ENCODE assay signal across 7 mouse cellular contexts in the genomic region with DNA sequence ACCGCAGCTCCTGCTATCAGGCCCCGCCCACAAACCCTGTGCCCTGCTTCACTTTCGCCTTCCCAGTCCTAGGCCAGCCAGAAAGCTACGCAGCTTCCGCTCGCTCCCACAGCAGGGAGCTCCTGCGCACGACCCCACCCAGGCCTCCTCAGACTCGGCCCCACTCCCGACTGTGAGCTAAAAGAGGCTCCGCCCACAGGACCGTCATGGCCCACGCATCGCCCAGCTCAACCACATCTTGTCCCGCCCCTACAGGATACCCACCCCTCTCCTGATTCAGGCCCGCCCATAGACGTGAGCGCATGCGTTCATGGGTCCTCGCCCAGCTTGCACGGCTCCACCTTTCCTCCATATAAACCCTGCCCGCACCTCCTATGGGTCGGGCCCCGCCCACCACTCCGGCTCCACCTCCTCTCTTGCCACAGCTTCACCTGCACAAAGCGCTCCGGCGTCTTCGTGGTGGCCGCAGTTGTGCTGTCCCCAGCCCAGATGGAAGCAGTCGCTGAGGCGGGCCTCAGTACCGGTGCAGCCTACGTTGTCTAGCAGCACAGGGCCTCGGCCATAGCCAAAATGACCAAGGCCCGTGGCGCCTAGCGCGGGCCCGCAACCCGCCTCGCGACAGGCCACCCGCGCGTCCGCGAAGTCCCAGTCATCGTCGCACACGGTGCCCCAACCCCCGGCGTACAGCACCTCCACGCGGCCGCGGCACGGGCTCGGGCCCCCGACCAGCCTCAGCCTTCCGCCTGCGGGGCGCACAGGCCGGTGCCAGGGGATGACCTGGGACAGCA. TPM values are rescaled to one million over a fixed set of nuclear protein-coding genes. Genes with fewer than 3 reads are reported as not detected.
DNase-seq lines count a peak whose midpoint lies in the region; ATAC-seq lines count a peak whose summit lies in the region.

No protein-coding gene starts in this region.

- H3K27ac ChIP-seq in embryonic facial prominence, embryonic 11.5 days (replicated peaks; ENCODE audit: low read depth, low read length): peak overlapping the region; percentile 84
- H3K27ac ChIP-seq in limb, embryonic 10.5 days: peak overlapping the region; percentile 98
- H3K27ac ChIP-seq in midbrain, embryonic 13.5 days: peak overlapping the region; percentile 97

- H3K36me3 ChIP-seq in embryonic facial prominence, embryonic 11.5 days (replicated peaks; ENCODE audit: control insufficient read depth, insufficient read depth, low read depth, low read length): no peaks in the 10 kb centered on the region
- no peaks in the 10 kb centered on the region for H3K36me3 ChIP-seq in limb, embryonic 10.5 days
- H3K36me3 ChIP-seq in midbrain, embryonic 13.5 days: no peaks in the 10 kb centered on the region

- DNase-seq in adrenal gland, postnatal 14 days: peak; percentile 99
- peak; percentile 99 for DNase-seq in embryonic facial prominence, embryonic 11.5 days (ENCODE audit: low spot score)
- DNase-seq in kidney, adult 11 months: peak; percentile 100
- peak; percentile 96 for DNase-seq in limb, embryonic 10.5 days (ENCODE audit: low spot score)
- peak; percentile 95 for DNase-seq in spleen, adult 12 weeks (ENCODE audit: low spot score)

- H3K27me3 ChIP-seq in embryonic facial prominence, embryonic 11.5 days (ENCODE audit: control insufficient read depth, insufficient read depth, low read length): no peaks in the 10 kb centered on the region; the same call in 1 of the 2 replicates
- H3K27me3 ChIP-seq in limb, embryonic 10.5 days (ENCODE audit: low read depth, poor library complexity, severe bottlenecking): peaks cover 20% of the 10 kb centered on the region
- no peaks in the 10 kb centered on the region; the same call in 1 of the 2 replicates for H3K27me3 ChIP-seq in midbrain, embryonic 13.5 days

- H3K4me3 ChIP-seq in embryonic facial prominence, embryonic 11.5 days (ENCODE audit: low read depth, low read length): peak overlapping the region; percentile 66
- peak overlapping the region; percentile 78 for H3K4me3 ChIP-seq in limb, embryonic 10.5 days
- H3K4me3 ChIP-seq in midbrain, embryonic 13.5 days (replicated peaks): peak overlapping the region; percentile 54

- H3K9me3 ChIP-seq in embryonic facial prominence, embryonic 11.5 days (replicated peaks; ENCODE audit: control insufficient read depth, low read length): no peaks in the 10 kb centered on the region
- no peaks in the 10 kb centered on the region for H3K9me3 ChIP-seq in limb, embryonic 10.5 days (replicated peaks)
- no peaks in the 10 kb centered on the region for H3K9me3 ChIP-seq in midbrain, embryonic 13.5 days

- H3K4me1 ChIP-seq in embryonic facial prominence, embryonic 11.5 days (ENCODE audit: control insufficient read depth, insufficient read depth, low read length): peaks cover 3% of the 10 kb centered on the region; the same call in 1 of the 2 replicates
- peaks cover 31% of the 10 kb centered on the region for H3K4me1 ChIP-seq in limb, embryonic 10.5 days
- H3K4me1 ChIP-seq in midbrain, embryonic 13.5 days (replicated peaks): peaks cover 19% of the 10 kb centered on the region

- peak; percentile 96 for ATAC-seq in embryonic facial prominence, embryonic 11.5 days (replicated peaks; ENCODE audit: insufficient number of reproducible peaks, low FRiP score, low TSS enrichment, low read depth)
- peak; percentile 83 for ATAC-seq in granulocyte monocyte progenitor cell, adult 5-6 weeks (replicated peaks; ENCODE audit: poor library complexity, severe bottlenecking)
- peak; percentile 97 for ATAC-seq in midbrain, embryonic 13.5 days

- under 1% methylated on average over 59 of the region's 64 CpGs for WGBS in embryonic facial prominence, embryonic 11.5 days
- WGBS in limb, embryonic 10.5 days: under 1% methylated on average over 63 of the region's 64 CpGs
- WGBS in midbrain, embryonic 13.5 days: under 1% methylated on average over 61 of the region's 64 CpGs

- peak overlapping the region; percentile 99 for H3K4me2 ChIP-seq in embryonic facial prominence, embryonic 11.5 days (ENCODE audit: low read depth, low read length)
- H3K4me2 ChIP-seq in midbrain, embryonic 13.5 days (replicated peaks): peak overlapping the region; percentile 83

- peak overlapping the region; percentile 93 for H3K9ac ChIP-seq in embryonic facial prominence, embryonic 11.5 days (replicated peaks; ENCODE audit: low read length)
- H3K9ac ChIP-seq in midbrain, embryonic 13.5 days (replicated peaks): peak overlapping the region; percentile 86

RNA-seq across cellular contexts. Expression of a gene that starts 11.6 kb away (rescaled TPM):
- total RNA-seq in adrenal gland, postnatal 14 days (2021): 2.1 and 3.1 TPM in 2 replicates
- 3.0 TPM in 2 replicates for polyA plus RNA-seq in embryonic facial prominence, embryonic 11.5 days (2014; fragmentation: Nextera tagmentation; extraction: Ambion mirVana)
- 1.8 and 5.0 TPM in 2 replicates for total RNA-seq in granulocyte monocyte progenitor cell, adult 5-6 weeks (2014; fragmentation: Nextera tagmentation)
- 0.90 TPM in 1 of 2 replicates, not detected in the other for total RNA-seq in granulocyte monocyte progenitor cell, adult 5-6 weeks (2017)
- 3.3 and 4.1 TPM in 2 replicates for polyA plus RNA-seq in limb, embryonic 10.5 days (2016; fragmentation: Nextera tagmentation; extraction: Ambion mirVana)
- 1.0 and 1.4 TPM in 2 replicates for polyA plus RNA-seq in midbrain, embryonic 13.5 days (2015; fragmentation: Nextera tagmentation; extraction: Ambion mirVana)

RNA-seq across cellular contexts. Expression of a gene that starts 17.2 kb away (rescaled TPM):
- total RNA-seq in adrenal gland, postnatal 14 days (2021): not detected in 2 replicates
- 0.21 TPM in 1 of 2 replicates, not detected in the other for polyA plus RNA-seq in embryonic facial prominence, embryonic 11.5 days (2014; fragmentation: Nextera tagmentation; extraction: Ambion mirVana)
- total RNA-seq in granulocyte monocyte progenitor cell, adult 5-6 weeks (2014; fragmentation: Nextera tagmentation): not detected in 2 replicates
- not detected in 2 replicates for total RNA-seq in granulocyte monocyte progenitor cell, adult 5-6 weeks (2017)
- not detected in 2 replicates for polyA plus RNA-seq in limb, embryonic 10.5 days (2016; fragmentation: Nextera tagmentation; extraction: Ambion mirVana)
- polyA plus RNA-seq in midbrain, embryonic 13.5 days (2015; fragmentation: Nextera tagmentation; extraction: Ambion mirVana): 0.24 TPM in 1 of 2 replicates, not detected in the other

RNA-seq across cellular contexts. Expression of a gene that starts 28.3 kb away (rescaled TPM):
- total RNA-seq in adrenal gland, postnatal 14 days (2021): 462 and 482 TPM in 2 replicates
- 132 and 133 TPM in 2 replicates for polyA plus RNA-seq in embryonic facial prominence, embryonic 11.5 days (2014; fragmentation: Nextera tagmentation; extraction: Ambion mirVana)
- 97.2 and 120 TPM in 2 replicates for total RNA-seq in granulocyte monocyte progenitor cell, adult 5-6 weeks (2014; fragmentation: Nextera tagmentation)
- total RNA-seq in granulocyte monocyte progenitor cell, adult 5-6 weeks (2017): 92.2 and 107 TPM in 2 replicates
- 197 and 203 TPM in 2 replicates for polyA plus RNA-seq in limb, embryonic 10.5 days (2016; fragmentation: Nextera tagmentation; extraction: Ambion mirVana)
- polyA plus RNA-seq in midbrain, embryonic 13.5 days (2015; fragmentation: Nextera tagmentation; extraction: Ambion mirVana): 627 and 632 TPM in 2 replicates

RNA-seq across cellular contexts. Expression of a gene that starts 31.9 kb away (rescaled TPM):
- total RNA-seq in adrenal gland, postnatal 14 days (2021): 15.4 and 15.5 TPM in 2 replicates
- polyA plus RNA-seq in embryonic facial prominence, embryonic 11.5 days (2014; fragmentation: Nextera tagmentation; extraction: Ambion mirVana): 22.6 and 29.2 TPM in 2 replicates
- 17.1 and 20.2 TPM in 2 replicates for total RNA-seq in granulocyte monocyte progenitor cell, adult 5-6 weeks (2014; fragmentation: Nextera tagmentation)
- 6.4 and 8.1 TPM in 2 replicates for total RNA-seq in granulocyte monocyte progenitor cell, adult 5-6 weeks (2017)
- 41.5 and 42.3 TPM in 2 replicates for polyA plus RNA-seq in limb, embryonic 10.5 days (2016; fragmentation: Nextera tagmentation; extraction: Ambion mirVana)
- 28.5 and 28.8 TPM in 2 replicates for polyA plus RNA-seq in midbrain, embryonic 13.5 days (2015; fragmentation: Nextera tagmentation; extraction: Ambion mirVana)

Comparison
In these comparisons a context has a peak if more than half of its experiments do, and no peak if none do; other contexts are left out.
1. Peak in every context shown above with its lines: DNase-seq, ATAC-seq, H3K4me3 ChIP-seq and H3K27ac ChIP-seq.